ENCODE assay signal across 7 mouse cellular contexts in the genomic region with DNA sequence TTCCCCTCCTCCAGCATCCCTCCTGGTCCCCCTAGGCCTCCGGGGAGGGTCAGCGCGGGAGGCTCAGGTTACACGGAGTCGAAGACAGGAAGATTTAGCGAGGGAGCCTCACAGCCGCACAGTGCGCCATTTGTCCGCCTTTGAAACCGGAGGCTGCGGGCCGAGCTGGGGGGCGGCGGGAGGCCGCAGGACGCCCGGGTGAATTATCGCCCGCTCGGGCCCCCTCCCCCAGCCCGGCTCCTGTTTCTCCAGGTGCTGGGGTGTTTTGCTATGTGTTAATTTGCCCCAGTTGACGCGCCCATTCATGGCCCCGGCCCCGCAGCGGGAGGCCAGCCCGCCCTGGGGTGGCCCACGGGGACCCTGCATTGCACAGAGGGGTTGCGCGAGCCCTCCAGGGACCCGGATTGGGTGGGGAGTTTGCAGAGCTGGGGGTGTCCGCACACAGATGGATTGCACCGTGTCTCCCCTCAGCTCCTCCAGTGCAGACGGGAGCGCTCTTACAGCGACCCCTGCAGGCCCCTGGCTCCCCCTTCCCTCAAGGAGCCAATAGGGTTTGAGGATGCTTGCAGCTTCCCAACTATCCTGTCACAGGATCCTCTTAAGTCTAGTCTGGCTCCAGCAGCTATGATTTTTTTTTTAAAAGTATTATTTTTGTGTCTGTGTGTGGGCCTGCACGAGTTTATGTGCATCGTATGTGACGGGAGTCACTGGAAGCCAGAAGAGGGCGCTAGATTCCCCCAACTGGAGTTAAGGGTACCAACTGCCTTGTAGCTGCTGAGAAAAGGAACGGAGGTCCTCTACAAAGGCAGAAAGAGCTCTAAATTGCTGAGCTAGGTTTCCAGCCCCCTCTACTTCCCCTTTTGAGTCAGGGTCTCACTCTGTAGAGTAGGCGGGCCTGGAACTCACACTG. TPM values are rescaled to one million over a fixed set of nuclear protein-coding genes. Genes with fewer than 3 reads are reported as not detected.
DNase-seq lines count a peak whose midpoint lies in the region; ATAC-seq and TF ChIP-seq lines count a peak whose summit lies in the region.

No protein-coding gene starts in this region.

- no peak overlapping the region for H3K4me3 ChIP-seq in embryonic fibroblast, embryonic 13.5 days (ENCODE audit: insufficient read depth, low read length)
- H3K4me3 ChIP-seq in hindbrain, embryonic 16.5 days (ENCODE audit: low read length) = peak overlapping the region; percentile 37
- H3K4me3 ChIP-seq in testis, adult 2 months (ENCODE audit: control insufficient read depth, low read depth, low read length) = peak overlapping the region; percentile 63

- 4% methylated on average over 40 of the region's 42 CpGs for WGBS in hindbrain, embryonic 16.5 days

- TF ChIP-seq POLR2A in embryonic fibroblast, embryonic 13.5 days (IDR thresholded peaks at IDR 0.05; ENCODE audit: low read depth, low read length) = no peak
- TF ChIP-seq POLR2A in testis, adult 2 months (IDR thresholded peaks at IDR 0.05; ENCODE audit: control insufficient read depth, low read depth, low read length) = no peak

- H3K4me2 ChIP-seq in hindbrain, embryonic 16.5 days (ENCODE audit: low read length) = peak overlapping the region; percentile 71

- H3K4me1 ChIP-seq in embryonic fibroblast, embryonic 13.5 days (ENCODE audit: control insufficient read depth, insufficient read depth, low read length) = no peaks in the 10 kb centered on the region
- H3K4me1 ChIP-seq in hindbrain, embryonic 16.5 days (ENCODE audit: control insufficient read depth, insufficient read depth, low read depth, low read length) = peaks cover 17% of the 10 kb centered on the region
- H3K4me1 ChIP-seq in testis, adult 2 months (ENCODE audit: control insufficient read depth, insufficient read depth, low read length) = peaks cover 7% of the 10 kb centered on the region

- H3K27me3 ChIP-seq in hindbrain, embryonic 16.5 days (replicated peaks; ENCODE audit: control insufficient read depth, insufficient read depth, low read length) = peaks cover 15% of the 10 kb centered on the region
- H3K27me3 ChIP-seq in testis, adult 2 months (ENCODE audit: control insufficient read depth, insufficient read depth, low read length) = peaks cover 5% of the 10 kb centered on the region

- ATAC-seq in hindbrain, embryonic 16.5 days = peak; percentile 72

- 0 out of 2 replicates have a peak, but pooled peaks have one; percentile 16 for TF ChIP-seq CTCF in embryonic fibroblast, embryonic 13.5 days (IDR thresholded peaks at IDR 0.05; ENCODE audit: borderline replicate concordance, insufficient read depth, low read length)
- TF ChIP-seq CTCF in testis, adult 2 months (IDR thresholded peaks at IDR 0.05; ENCODE audit: control insufficient read depth, insufficient read depth, insufficient replicate concordance, low read depth, low read length) = peak; percentile 22; the same call in 1 of the 2 replicates

- H3K27ac ChIP-seq in embryonic fibroblast, embryonic 13.5 days (ENCODE audit: insufficient read depth, low read length) = no peak overlapping the region
- H3K27ac ChIP-seq in hindbrain, embryonic 16.5 days (ENCODE audit: low read depth, low read length) = no peak overlapping the region
- H3K27ac ChIP-seq in testis, adult 2 months (ENCODE audit: control insufficient read depth, insufficient read depth, low read depth, low read length) = no peak overlapping the region

- DNase-seq in ovary, postnatal 36 days (ENCODE audit: low spot score) = peak; percentile 56
- no peak for DNase-seq in ovary, postnatal 14 days (ENCODE audit: low spot score)
- DNase-seq in lung, postnatal 10 days = peak; percentile 54
- DNase-seq in ovary, postnatal 10 days (ENCODE audit: low spot score) = no peak

- H3K9me3 ChIP-seq in hindbrain, embryonic 16.5 days (ENCODE audit: control insufficient read depth, low read length) = no peaks in the 10 kb centered on the region

- H3K36me3 ChIP-seq in hindbrain, embryonic 16.5 days (ENCODE audit: control insufficient read depth, insufficient read depth, low read length) = no peaks in the 10 kb centered on the region
- no peaks in the 10 kb centered on the region for H3K36me3 ChIP-seq in testis, adult 2 months (ENCODE audit: control insufficient read depth, insufficient read depth, low read length)

- H3K9ac ChIP-seq in hindbrain, embryonic 16.5 days (ENCODE audit: low read depth, low read length) = peak overlapping the region; percentile 62

RNA-seq across cellular contexts. Expression of a gene that starts 6.3 kb away (rescaled TPM):
- not detected in 2 replicates for polyA plus RNA-seq in embryonic fibroblast, embryonic 13.5 days (2011; ENCODE audit: insufficient read length, low read depth, missing spikeins)
- polyA plus RNA-seq in hindbrain, embryonic 16.5 days (2015; fragmentation: Nextera tagmentation; extraction: Ambion mirVana) = not detected in 2 replicates
- 19.1 and 19.7 TPM in 2 replicates for polyA plus RNA-seq in testis, adult 2 months (2012; rRNA removed)

RNA-seq across cellular contexts. Expression of a gene that starts 57.3 kb away (rescaled TPM):
- polyA plus RNA-seq in embryonic fibroblast, embryonic 13.5 days (2011; ENCODE audit: insufficient read length, low read depth, missing spikeins) = not detected in 2 replicates
- 0.24 TPM in 2 replicates for polyA plus RNA-seq in hindbrain, embryonic 16.5 days (2015; fragmentation: Nextera tagmentation; extraction: Ambion mirVana)
- 159 and 164 TPM in 2 replicates for polyA plus RNA-seq in testis, adult 2 months (2012; rRNA removed)

Comparison
In these comparisons a context has a peak if more than half of its experiments do, and no peak if none do; other contexts are left out.
1. DNase-seq: peak in ovary, postnatal 36 days (single experiment) and lung, postnatal 10 days (single experiment); none in ovary, postnatal 14 days (single experiment) and ovary, postnatal 10 days (single experiment).
2. RNA of a gene that starts 6.3 kb away (polyA plus RNA-seq): 19.1 to 19.7 TPM in testis, adult 2 months; not detected in embryonic fibroblast, embryonic 13.5 days and not detected in hindbrain, embryonic 16.5 days; every median in the first group is over 10 times any median in the second.
3. RNA of a gene that starts 57.3 kb away (polyA plus RNA-seq): 159 to 164 TPM in testis, adult 2 months; 0.24 TPM in hindbrain, embryonic 16.5 days and not detected in embryonic fibroblast, embryonic 13.5 days; every median in the first group is over 100 times any median in the second.